Mouse (Mus musculus) lung, postnatal 0 days (tissue): ENCODE data around the gene Zfp710. TPM values are rescaled to one million over a fixed set of nuclear protein-coding genes. Genes with fewer than 3 reads are reported as not detected.

Experiments
- ATAC-seq: fragments of 200-750 bp; cut with Nextera tagmentation; 2 replicates; pipeline ENCODE4 v1.8.0; 2017; ENCODE audit warnings: moderate library complexity
- DNase-seq: peaks from one replicate; pipeline ENCODE4 v3.0.0-alpha.2; 2016; ENCODE audit warnings: low spot score
- H3K27ac ChIP-seq: fragments of 300-500 bp; sonication (generic); 2 replicates; pipeline ENCODE4 v1.5.1; 2014; ENCODE audit warnings: antibody characterized with exemption, mild to moderate bottlenecking, low read length, mixed read lengths
- H3K27me3 ChIP-seq: fragments of 300-500 bp; sonication (generic); replicated peaks from 2 replicates; pipeline ENCODE4 v1.6.1; 2014; ENCODE audit warnings: low read length, mixed read lengths; ENCODE audit not compliant: insufficient read depth
- H3K36me3 ChIP-seq: fragments of 300-500 bp; sonication (generic); 2 replicates; pipeline ENCODE4 v1.6.1; 2014; ENCODE audit warnings: low read length, mixed read lengths; ENCODE audit not compliant: insufficient read depth
- H3K4me1 ChIP-seq: fragments of 300-500 bp; sonication (generic); 2 replicates; pipeline ENCODE4 v1.6.1; 2014; ENCODE audit warnings: antibody characterized with exemption, low read depth, low read length, mixed read lengths; ENCODE audit not compliant: insufficient read depth
- H3K4me2 ChIP-seq: fragments of 300-500 bp; sonication (generic); replicated peaks from 2 replicates; pipeline ENCODE4 v1.6.1; 2014; ENCODE audit warnings: low read depth, mild to moderate bottlenecking, low read length, moderate library complexity, mixed read lengths
- H3K4me3 ChIP-seq: fragments of 300-500 bp; sonication (generic); 2 replicates; pipeline ENCODE4 v1.5.1; 2014; ENCODE audit warnings: low read depth, low read length
- H3K9ac ChIP-seq: fragments of 300-500 bp; sonication (generic); replicated peaks from 2 replicates; pipeline ENCODE4 v1.6.1; 2014; ENCODE audit warnings: low read depth, mild to moderate bottlenecking
- H3K9me3 ChIP-seq: fragments of 300-500 bp; sonication (generic); 2 replicates; pipeline ENCODE4 v1.6.1; 2016; ENCODE audit warnings: low read length, mixed read lengths
- CTCF ChIP-seq: IDR thresholded peaks from 2 replicates; pipeline ENCODE4 v1.5.1; 2016; ENCODE audit warnings: antibody characterized with exemption, mild to moderate bottlenecking
- EP300 ChIP-seq: IDR thresholded peaks from 2 replicates; pipeline ENCODE4 v1.6.1; 2016; ENCODE audit warnings: antibody characterized with exemption, mild to moderate bottlenecking, control low read depth
- WGBS: fragments of 180-500 bp; shearing (Covaris S2); extraction: QIAGEN DNeasy Blood & Tissue Kit; methylation state at CpG from one replicate; pipeline ENCODE4 v1.1.7; 2014; 5-methylcytosine and 5-hydroxymethylcytosine counted together
- polyA plus RNA-seq: library from polyadenylated mRNA; unstranded; fragments of >200 nt; fragmentation: Nextera tagmentation; extraction: Ambion mirVana; gene quantifications from 2 replicates; pipeline ENCODE4 v1.2.1, GENCODE M21; 2015

Gene Zfp710
- polyA plus RNA-seq, 1 experiment from 2014 or later, result 11.1 TPM

DNA sequence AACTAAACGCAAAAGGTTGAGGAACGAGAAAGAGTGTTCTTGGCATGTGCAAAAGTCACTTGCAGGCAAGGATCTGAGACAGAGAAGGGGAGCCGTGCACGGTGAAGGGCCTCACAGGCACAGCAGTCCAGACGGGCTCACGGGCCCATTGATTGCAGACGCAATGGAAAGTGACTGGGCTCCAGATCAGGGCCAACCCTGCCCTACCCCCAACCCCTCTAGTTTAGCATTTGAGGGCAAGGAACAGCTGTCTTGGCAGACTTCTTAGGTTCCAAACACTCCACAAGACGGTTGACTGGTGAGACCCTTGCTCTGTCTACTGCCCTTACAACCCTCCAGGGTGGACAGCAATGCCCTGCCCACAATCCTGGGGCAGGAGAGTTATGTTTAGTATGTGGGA is 48.9 kb downstream of the Zfp710 start:
- Histone ChIP-seq H3K9me3 (no peaks in the 10 kb centered on the region), H3K9ac (no peak overlapping the region), H3K27me3 (no peaks in the 10 kb centered on the region), H3K27ac (peak overlapping the region; percentile 84; the same call in 1 of the 2 replicates), H3K36me3 (no peaks in the 10 kb centered on the region), H3K4me1 (peaks cover 52% of the 10 kb centered on the region), H3K4me3 (no peak overlapping the region), H3K4me2 (no peak overlapping the region)
- 51% methylated on average over 8 of the region's 8 CpGs for WGBS
- ATAC-seq (no peak), DNase-seq (no peak)
- TF ChIP-seq EP300 (no peak), CTCF (no peak)

DNA sequence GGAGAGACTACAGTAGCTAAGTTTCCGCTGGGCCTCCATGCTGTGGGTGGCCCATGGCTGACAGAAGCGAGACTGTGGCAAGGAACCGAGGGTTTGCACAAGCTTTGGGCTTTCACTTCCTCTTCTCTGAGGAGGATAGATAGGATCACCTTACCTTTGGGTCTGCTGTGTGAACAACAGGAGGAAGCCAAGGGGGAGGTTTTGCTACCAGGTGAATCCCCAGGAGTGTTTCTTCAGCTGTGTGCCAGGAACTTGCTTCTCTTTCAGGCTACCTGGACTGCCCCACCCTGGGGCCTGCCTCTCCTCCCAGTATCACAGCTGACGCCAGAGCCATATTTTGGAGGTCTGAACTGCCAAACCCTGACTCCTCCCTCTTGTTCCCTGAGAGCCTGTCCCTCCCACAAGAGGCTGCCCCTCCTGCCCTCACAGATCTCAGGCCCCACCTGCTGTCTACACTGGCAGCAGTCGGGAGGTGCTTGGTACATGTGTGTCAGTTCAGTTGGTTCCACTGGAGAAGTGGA is 50.4 kb downstream of the Zfp710 start:
- TF ChIP-seq EP300 (peak; percentile 69), CTCF (peak; percentile 46)
- no peak overlapping the region for H3K9ac ChIP-seq
- H3K27me3 ChIP-seq, result no peaks in the 10 kb centered on the region
- H3K4me1 ChIP-seq, result peaks cover 51% of the 10 kb centered on the region
- DNase-seq, result peak; percentile 95
- 18% methylated on average over 5 of the region's 5 CpGs for WGBS
- H3K27ac ChIP-seq, result peak overlapping the region; percentile 84
- no peak overlapping the region for H3K4me3 ChIP-seq
- H3K9me3 ChIP-seq, result no peaks in the 10 kb centered on the region
- 0 out of 2 replicates have a peak overlapping the region, but pooled peaks have one; percentile 17 for H3K4me2 ChIP-seq
- no peaks in the 10 kb centered on the region for H3K36me3 ChIP-seq
- peak; percentile 83 for ATAC-seq

DNA sequence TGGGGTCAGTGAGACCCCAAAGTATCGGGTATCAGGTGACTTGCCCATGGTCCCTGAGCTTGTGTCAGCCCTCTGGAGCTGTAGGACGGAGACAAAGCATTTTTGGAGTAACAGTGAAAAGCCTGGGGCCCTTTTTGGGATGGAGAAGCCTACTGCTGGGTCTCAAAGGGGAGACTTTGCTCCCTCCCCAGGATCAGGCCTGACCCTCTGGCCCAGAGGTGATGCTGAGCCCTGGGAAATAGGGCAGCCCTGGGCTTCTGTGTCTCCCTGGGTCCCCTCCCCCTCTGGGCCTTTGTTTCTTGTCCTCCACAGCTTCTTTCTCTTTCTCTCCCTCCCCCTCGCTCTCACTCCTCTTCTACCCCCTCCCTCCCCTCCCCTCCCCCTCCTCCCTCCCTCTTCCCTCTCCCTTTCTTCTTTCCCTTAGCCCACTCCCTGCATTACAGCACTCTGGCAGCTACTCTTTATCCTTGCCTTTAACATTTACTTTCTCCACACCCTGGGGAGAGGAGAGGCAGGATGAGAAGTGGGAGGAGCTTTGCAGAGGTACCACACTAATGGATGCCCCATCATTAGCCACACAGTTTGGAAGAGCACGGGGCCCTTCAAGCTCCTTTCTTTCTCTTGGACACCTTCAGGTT is 51.5 kb downstream of the Zfp710 start:
- Histone ChIP-seq H3K4me3 (no peak overlapping the region), H3K36me3 (no peaks in the 10 kb centered on the region), H3K9ac (no peak overlapping the region), H3K27me3 (no peaks in the 10 kb centered on the region), H3K4me2 (no peak overlapping the region), H3K27ac (peak overlapping the region; percentile 84), H3K9me3 (no peaks in the 10 kb centered on the region), H3K4me1 (peaks cover 49% of the 10 kb centered on the region)
- no peak for ATAC-seq
- no peak for DNase-seq
- WGBS, result 46% methylated on average over 4 of the region's 4 CpGs
- TF ChIP-seq CTCF (no peak), EP300 (no peak)

DNA sequence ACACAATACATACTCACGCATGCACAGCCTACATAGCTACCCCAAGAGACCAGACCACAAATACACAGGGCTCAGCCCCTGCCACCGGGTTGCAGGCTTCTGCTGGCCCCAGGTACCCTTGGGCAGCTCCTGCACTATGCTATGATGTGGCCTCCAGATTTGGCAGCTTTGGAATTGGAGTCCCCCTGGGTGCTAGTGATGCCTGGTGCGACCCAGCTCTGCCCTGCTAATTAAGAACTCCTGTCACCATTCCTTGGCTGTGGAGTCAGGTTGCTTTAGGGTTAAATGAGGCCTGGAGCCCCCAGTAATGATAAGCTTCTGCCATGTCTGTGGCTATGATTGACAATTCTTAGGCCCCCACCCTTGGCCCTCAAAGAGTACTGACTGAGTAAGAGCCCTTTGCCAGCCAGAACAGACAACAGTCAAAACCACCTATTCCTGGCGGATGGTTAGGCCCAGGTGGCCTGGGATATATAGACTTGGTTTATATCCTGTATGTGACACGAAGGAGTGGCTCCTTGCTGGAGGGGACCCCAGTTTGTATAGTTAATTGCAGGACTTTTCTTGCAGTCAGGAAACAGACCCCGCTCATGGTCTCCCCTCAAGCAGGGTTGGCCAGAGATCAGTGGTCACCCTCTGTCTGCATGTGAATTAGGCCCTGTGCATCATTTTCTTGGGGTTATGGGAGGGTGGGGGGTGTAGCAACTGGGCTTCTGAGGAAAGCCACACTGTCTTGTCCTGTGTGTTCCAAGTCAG is 52.5 kb downstream of the Zfp710 start:
- no peak for ATAC-seq
- no peak for DNase-seq
- H3K9ac ChIP-seq, result no peak overlapping the region
- H3K27me3 ChIP-seq, result no peaks in the 10 kb centered on the region
- H3K9me3 ChIP-seq, result no peaks in the 10 kb centered on the region
- H3K4me2 ChIP-seq, result no peak overlapping the region
- peaks cover under 1% of the 10 kb centered on the region; the same call in 1 of the 2 replicates for H3K36me3 ChIP-seq
- H3K4me1 ChIP-seq, result peaks cover 46% of the 10 kb centered on the region
- TF ChIP-seq CTCF (no peak), EP300 (no peak)
- H3K27ac ChIP-seq, result peak overlapping the region; percentile 54; the same call in 1 of the 2 replicates
- WGBS, result 76% methylated on average over 6 of the region's 6 CpGs
- H3K4me3 ChIP-seq, result no peak overlapping the region

DNA sequence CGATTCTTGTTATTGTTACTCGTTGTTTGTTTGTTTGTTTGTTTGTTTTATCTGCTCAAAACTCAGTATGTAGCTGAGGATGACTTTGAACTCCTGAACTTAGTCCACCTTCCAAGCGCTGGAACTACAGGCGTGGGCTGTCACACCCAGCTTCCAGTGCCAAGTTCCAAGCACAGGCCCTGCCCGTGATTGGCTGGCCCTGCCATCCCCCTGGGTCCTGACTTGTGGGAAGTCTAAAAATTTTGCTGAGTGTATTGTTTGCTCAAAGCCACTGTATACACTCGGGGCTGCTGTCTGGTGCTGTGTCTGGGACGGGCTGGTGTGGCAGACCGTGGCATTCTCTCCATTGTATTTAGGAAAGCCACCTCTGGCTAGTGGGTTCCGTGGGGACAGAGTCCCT is 53.2 kb downstream of the Zfp710 start:
- TF ChIP-seq CTCF (no peak), EP300 (no peak)
- H3K4me1 ChIP-seq, result peaks cover 46% of the 10 kb centered on the region

DNA sequence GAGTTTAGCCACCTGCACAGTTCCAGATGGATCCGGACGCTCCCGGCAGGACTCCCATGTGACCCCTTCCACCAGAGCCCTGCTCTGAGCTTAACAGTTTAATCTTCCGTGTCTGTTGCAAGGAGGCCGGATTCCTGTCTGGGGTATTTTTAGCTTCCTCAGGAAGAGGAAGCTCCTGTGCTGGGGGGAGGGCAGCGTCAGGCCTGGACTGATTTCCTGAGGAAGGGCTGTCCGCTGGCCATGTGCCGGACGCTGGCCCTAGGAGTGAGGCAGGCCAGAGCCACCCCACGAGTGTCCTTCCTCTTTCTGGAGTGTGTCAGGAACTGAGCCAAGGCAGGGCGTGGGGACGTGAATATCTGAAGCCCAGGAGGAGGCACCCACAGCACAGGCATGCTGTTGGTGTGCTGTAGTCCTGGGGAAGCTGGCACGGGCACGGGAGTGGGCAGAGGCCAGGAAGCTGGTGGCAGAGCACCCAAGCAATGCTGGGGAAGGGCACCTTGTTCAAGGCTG is 54.2 kb downstream of the Zfp710 start:
- peak; percentile 96 for DNase-seq
- peaks cover 44% of the 10 kb centered on the region for H3K4me1 ChIP-seq
- peak; percentile 78 for ATAC-seq

More for the DNA sequence above, 53.2 kb downstream of the Zfp710 start:
- Histone ChIP-seq H3K4me2 (no peak overlapping the region), H3K9me3 (no peaks in the 10 kb centered on the region), H3K27ac (peak overlapping the region; percentile 54), H3K36me3 (peaks cover 7% of the 10 kb centered on the region; the same call in 1 of the 2 replicates), H3K27me3 (no peaks in the 10 kb centered on the region), H3K9ac (no peak overlapping the region), H3K4me3 (no peak overlapping the region)
- DNase-seq, result peak; percentile 52
- peak; percentile 11; the same call in 1 of the 2 replicates for ATAC-seq
- WGBS, result 25% methylated on average over 9 of the region's 9 CpGs

More for the DNA sequence above, 54.2 kb downstream of the Zfp710 start:
- Histone ChIP-seq H3K4me2 (peak overlapping the region; percentile 34), H3K9ac (no peak overlapping the region), H3K36me3 (peaks cover 7% of the 10 kb centered on the region; the same call in 1 of the 2 replicates), H3K27ac (peak overlapping the region; percentile 78), H3K4me3 (no peak overlapping the region), H3K9me3 (no peaks in the 10 kb centered on the region), H3K27me3 (no peaks in the 10 kb centered on the region)
- WGBS, result 4% methylated on average over 14 of the region's 14 CpGs
- peak; percentile 99 for TF ChIP-seq EP300
- peak; percentile 55 for TF ChIP-seq CTCF
